Mouse (Mus musculus) midbrain, embryonic 14.5 days (tissue): ENCODE measurements around the gene Mtmr4. TPM values are rescaled to one million over a fixed set of nuclear protein-coding genes. Genes with fewer than 3 reads are reported as not detected.

Experiments
- ATAC-seq: fragments of 200-750 bp; cut with Nextera tagmentation; 2 replicates; pipeline ENCODE4 v1.8.0; 2017; ENCODE audit warnings: moderate number of reproducible peaks, moderate library complexity; ENCODE audit not compliant: low FRiP score, low TSS enrichment
- DNase-seq: peaks from one replicate; pipeline ENCODE4 v3.0.0-alpha.2; 2015
- H3K27ac ChIP-seq: fragments of 300-500 bp; sonication (generic); replicated peaks from 2 replicates; pipeline ENCODE4 v1.5.1; 2014; ENCODE audit warnings: mild to moderate bottlenecking, low read depth, low read length, moderate library complexity
- H3K27me3 ChIP-seq: fragments of 300-500 bp; sonication (generic); 2 replicates; pipeline ENCODE4 v1.6.1; 2014; ENCODE audit warnings: low read length, control low read depth, mixed read lengths; ENCODE audit not compliant: control insufficient read depth, insufficient read depth
- H3K36me3 ChIP-seq: fragments of 300-500 bp; sonication (generic); 2 replicates; pipeline ENCODE4 v1.6.1; 2014; ENCODE audit warnings: low read length, control low read depth; ENCODE audit not compliant: control insufficient read depth, insufficient read depth
- H3K4me1 ChIP-seq: fragments of 300-500 bp; sonication (generic); 2 replicates; pipeline ENCODE4 v1.6.1; 2014; ENCODE audit warnings: mild to moderate bottlenecking, antibody characterized with exemption, low read length, control low read depth; ENCODE audit not compliant: control insufficient read depth, insufficient read depth
- H3K4me2 ChIP-seq: fragments of 300-500 bp; sonication (generic); 2 replicates; pipeline ENCODE4 v1.6.1; 2014; ENCODE audit warnings: mild to moderate bottlenecking, low read length, moderate library complexity
- H3K4me3 ChIP-seq: fragments of 300-500 bp; sonication (generic); replicated peaks from 2 replicates; pipeline ENCODE4 v1.5.1; 2014; ENCODE audit warnings: low read depth, low read length
- H3K9ac ChIP-seq: fragments of 300-500 bp; sonication (generic); replicated peaks from 2 replicates; pipeline ENCODE4 v1.6.1; 2014; ENCODE audit warnings: mild to moderate bottlenecking, low read length, moderate library complexity
- H3K9me3 ChIP-seq: fragments of 300-500 bp; sonication (generic); 2 replicates; pipeline ENCODE4 v1.6.1; 2016; ENCODE audit warnings: low read length, control low read depth, mixed read lengths; ENCODE audit not compliant: control insufficient read depth
- WGBS: fragments of 180-500 bp; shearing (Covaris S2); extraction: QIAGEN DNeasy Blood & Tissue Kit; methylation state at CpG from one replicate; pipeline ENCODE4 v1.1.7; 2014; 5-methylcytosine and 5-hydroxymethylcytosine counted together
- polyA plus RNA-seq: library from polyadenylated mRNA; unstranded; fragments of >200 nt; fragmentation: Nextera tagmentation; extraction: Ambion mirVana; gene quantifications from 2 replicates; pipeline ENCODE4 v1.2.1, GENCODE M21; 2014

The Mtmr4 gene
- polyA plus RNA-seq, 1 experiment from 2014 or later: 75.1 TPM

DNA sequence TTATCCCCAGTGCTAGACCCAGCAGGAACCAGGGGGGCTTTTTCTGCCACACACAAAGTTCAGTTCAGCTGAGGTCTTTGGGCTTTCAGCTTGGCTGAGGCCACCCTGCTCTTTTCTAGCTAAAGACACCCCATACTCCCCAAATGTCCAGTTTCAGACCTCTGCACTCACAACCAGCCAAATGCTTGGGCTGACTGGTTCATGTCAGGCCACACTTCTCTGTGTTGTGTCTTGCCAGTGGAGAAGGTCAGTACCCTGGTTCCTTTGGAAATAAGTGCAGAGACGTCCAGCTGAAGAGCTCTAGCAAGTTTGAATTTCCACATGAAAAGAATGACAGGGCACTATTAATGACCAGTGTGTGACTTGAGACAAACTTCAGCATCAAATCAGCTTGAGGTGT is 12.2 kb upstream of the Mtmr4 start:
- no peak overlapping the region for H3K9ac ChIP-seq
- DNase-seq (no peak), ATAC-seq (no peak)
- H3K4me3 ChIP-seq: no peak overlapping the region
- no peaks in the 10 kb centered on the region for H3K27me3 ChIP-seq
- WGBS: 30% methylated on average over 1 of the region's 1 CpGs
- no peak overlapping the region for H3K27ac ChIP-seq
- H3K36me3 ChIP-seq: no peaks in the 10 kb centered on the region
- peaks cover 19% of the 10 kb centered on the region for H3K4me1 ChIP-seq
- H3K4me2 ChIP-seq: peak overlapping the region; percentile 93
- H3K9me3 ChIP-seq: no peaks in the 10 kb centered on the region

DNA sequence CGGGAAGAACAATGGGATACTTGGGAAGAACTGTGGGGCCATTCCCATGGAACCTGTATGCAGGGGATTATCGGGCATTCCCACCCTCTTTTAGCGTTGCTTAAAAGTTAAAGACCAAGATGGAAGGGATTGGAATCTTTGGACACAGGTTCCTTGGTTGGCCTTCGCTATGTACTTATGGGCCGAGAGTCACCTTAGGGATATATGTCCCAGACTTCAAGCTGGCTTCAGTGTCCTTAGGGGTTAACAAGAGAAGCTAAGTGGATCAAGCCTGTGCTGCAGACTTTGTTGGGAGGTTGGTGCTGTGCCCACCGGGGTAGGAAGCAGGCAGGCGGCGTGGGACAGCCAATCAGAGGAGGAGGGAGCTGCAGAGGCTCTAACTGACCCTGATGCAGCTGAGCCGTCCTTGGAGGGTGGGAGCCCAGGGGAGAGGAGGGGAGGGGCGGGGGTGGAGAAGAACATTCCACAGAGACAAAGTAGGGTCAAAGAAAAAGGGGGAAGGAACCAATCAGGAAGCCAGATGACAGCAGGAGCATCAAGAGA is 11.3 kb upstream of the Mtmr4 start:
- DNase-seq (no peak), ATAC-seq (no peak)
- WGBS: 37% methylated on average over 10 of the region's 10 CpGs
- H3K4me2 ChIP-seq: no peak overlapping the region
- no peak overlapping the region for H3K4me3 ChIP-seq
- no peak overlapping the region for H3K9ac ChIP-seq
- peaks cover 19% of the 10 kb centered on the region for H3K4me1 ChIP-seq
- no peaks in the 10 kb centered on the region for H3K9me3 ChIP-seq
- no peaks in the 10 kb centered on the region for H3K36me3 ChIP-seq
- H3K27me3 ChIP-seq: no peaks in the 10 kb centered on the region
- no peak overlapping the region for H3K27ac ChIP-seq

DNA sequence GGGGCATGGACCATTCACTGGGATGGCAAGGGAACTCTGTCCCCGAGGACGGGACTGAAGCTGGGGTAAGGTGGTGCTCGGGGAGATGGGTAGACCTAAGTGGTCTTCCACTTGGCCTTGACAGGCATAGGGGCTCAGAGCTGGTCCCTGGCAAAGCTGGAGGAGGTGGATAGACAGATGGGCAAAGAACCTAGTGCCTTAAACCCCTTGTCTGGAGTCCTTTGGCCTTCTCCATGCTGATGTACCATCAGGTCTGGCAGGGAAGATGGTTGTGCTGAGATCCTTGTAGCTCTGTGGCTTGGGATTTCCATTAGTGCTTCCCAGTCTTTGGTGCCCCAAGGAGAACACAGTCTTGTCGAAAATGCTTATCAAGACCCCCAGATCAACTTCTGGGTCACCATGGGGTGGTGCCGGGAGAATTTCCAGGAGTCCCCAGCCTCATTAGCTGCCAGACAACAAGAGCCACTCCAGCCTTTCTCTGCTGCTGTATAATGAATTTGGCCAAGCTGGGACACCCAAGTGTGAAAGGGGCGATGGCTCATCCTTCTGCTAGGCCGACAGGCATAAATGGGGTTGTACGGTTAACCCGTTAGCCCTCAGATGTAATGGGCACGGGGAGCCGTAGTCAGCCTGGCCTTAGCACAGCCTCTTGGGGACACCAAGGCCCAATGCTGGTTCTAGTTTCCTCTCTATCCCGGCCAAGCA is 10.6 kb upstream of the Mtmr4 start:
- Histone ChIP-seq H3K27ac (no peak overlapping the region), H3K9me3 (no peaks in the 10 kb centered on the region), H3K9ac (no peak overlapping the region), H3K36me3 (no peaks in the 10 kb centered on the region), H3K4me1 (peaks cover 19% of the 10 kb centered on the region), H3K4me2 (no peak overlapping the region), H3K4me3 (no peak overlapping the region), H3K27me3 (no peaks in the 10 kb centered on the region)
- DNase-seq: no peak
- 88% methylated on average over 12 of the region's 12 CpGs for WGBS
- no peak for ATAC-seq

DNA sequence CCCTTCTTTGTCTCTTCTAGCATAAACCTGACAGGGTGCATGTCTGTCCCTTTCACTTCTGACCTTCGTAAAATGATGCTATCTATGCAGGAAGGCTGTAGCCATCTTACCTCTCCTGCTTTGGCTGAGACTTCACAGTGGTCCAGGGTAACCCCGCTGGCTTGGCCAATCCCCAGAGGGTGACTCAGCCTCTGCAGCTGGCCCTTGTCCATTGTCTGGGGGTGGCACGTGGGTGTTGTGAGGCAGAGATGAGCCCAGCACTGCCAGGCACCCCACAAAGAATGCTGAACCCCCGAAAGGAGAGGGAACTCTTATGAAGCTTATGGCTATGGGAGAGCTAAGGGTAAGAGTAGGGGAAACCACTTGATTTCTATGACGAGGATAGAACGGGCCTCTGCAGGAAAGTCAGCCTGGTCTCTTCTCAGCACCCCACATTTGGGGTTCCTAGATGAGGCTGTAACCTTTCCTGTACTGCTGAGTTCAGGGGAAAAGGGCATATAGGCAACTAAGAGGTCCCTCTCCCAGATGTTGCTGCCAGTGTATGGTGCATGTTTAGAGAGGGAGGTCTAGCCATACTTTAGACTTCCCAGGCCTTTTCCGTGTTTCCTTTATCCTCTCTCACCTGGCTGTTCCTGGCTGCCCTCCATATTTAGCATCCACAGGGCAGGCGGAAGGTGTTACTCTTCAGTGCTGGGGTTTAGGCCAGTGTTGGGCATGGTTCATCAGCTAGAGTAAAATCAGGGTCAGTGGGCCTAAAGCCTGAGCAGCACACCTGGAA is 9.8 kb upstream of the Mtmr4 start:
- peaks cover 17% of the 10 kb centered on the region for H3K4me1 ChIP-seq
- DNase-seq: no peak
- no peaks in the 10 kb centered on the region for H3K27me3 ChIP-seq
- no peak overlapping the region for H3K9ac ChIP-seq
- 85% methylated on average over 8 of the region's 8 CpGs for WGBS
- no peak overlapping the region for H3K4me2 ChIP-seq
- no peak overlapping the region for H3K4me3 ChIP-seq
- ATAC-seq: no peak
- H3K27ac ChIP-seq: no peak overlapping the region
- H3K9me3 ChIP-seq: no peaks in the 10 kb centered on the region
- H3K36me3 ChIP-seq: no peaks in the 10 kb centered on the region

DNA sequence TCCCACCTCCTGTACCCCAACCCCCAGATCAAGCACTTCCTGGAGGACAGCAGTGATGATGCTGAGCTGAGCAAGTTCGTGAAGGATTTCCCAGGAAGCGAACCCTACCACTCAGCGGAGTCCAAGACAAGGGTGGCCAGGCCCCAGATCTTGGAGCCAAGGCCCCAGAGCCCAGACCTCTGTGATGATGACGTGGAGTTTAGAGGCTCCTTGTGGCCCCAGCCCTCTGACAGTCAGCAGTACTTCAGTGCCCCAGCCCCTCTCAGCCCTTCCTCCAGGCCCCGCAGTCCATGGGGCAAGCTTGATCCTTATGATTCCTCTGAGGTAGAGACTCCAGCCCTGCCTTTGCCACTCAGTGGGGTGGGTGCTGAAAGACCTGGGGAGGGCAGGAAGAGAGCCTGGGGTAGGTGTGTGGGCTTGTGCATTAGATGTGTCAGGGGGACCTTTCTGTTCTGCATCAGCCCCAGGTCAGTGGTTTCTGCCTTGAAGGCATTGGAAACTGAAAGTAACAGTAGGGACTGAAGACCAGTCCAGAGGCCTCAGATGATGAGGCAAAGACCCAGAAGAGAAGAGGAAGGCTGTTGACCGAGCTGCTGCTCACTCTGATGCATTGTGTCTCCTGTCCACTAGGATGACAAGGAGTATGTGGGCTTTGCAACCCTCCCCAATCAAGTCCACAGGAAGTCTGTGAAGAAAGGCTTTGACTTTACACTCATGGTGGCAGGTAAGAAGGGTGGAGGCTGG is 8.5 kb upstream of the Mtmr4 start:
- Histone ChIP-seq H3K4me1 (0 out of 2 replicates have a peak, but pooled peaks cover 7% of the 10 kb centered on the region), H3K27ac (no peak overlapping the region), H3K9me3 (no peaks in the 10 kb centered on the region), H3K9ac (no peak overlapping the region), H3K4me2 (no peak overlapping the region), H3K4me3 (no peak overlapping the region), H3K36me3 (no peaks in the 10 kb centered on the region), H3K27me3 (no peaks in the 10 kb centered on the region)
- no peak for DNase-seq
- no peak for ATAC-seq
- WGBS: 88% methylated on average over 6 of the region's 6 CpGs

DNA sequence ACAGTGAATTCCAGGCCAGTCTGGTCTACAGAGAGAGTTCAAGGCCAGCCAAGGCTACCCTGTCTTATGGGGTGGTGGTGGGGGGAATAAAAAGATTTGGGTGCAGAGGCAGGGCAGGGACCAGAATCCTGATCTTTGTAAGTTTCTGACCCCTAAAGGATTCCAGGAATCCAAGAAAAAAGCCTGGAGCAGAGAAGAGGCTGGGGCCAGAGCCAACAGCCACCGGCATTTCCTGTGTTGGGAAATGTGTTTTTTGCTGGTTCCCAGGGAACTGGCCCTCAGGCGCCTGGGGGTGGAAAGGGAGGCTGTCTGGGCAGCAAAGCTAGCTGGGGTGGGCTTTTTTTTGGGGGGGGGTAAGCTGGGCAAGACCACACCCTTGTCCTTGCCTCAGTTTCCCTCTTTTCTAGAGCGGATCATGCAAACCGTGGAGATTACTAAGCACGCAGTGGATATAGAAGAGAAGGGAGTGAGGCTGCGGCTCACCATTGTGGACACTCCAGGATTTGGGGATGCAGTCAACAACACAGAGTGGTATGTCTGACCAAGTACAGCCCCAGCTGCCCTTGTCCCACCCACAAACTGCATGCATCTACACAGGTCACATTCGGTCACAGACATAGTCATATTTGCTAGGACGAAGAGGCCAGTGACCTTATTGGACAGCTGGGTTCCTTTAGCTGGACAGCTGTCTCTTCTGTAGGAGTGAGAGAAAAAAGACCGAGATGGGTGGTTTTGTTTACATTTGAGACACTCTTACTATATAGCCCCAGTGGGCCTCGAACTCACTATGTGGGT is 7.1 kb upstream of the Mtmr4 start:
- Histone ChIP-seq H3K4me3 (no peak overlapping the region), H3K27me3 (no peaks in the 10 kb centered on the region), H3K36me3 (no peaks in the 10 kb centered on the region), H3K4me2 (no peak overlapping the region), H3K9ac (no peak overlapping the region), H3K27ac (no peak overlapping the region), H3K4me1 (peaks cover 5% of the 10 kb centered on the region; the same call in 1 of the 2 replicates), H3K9me3 (no peaks in the 10 kb centered on the region)
- 89% methylated on average over 10 of the region's 10 CpGs for WGBS
- ATAC-seq: no peak
- DNase-seq: no peak

DNA sequence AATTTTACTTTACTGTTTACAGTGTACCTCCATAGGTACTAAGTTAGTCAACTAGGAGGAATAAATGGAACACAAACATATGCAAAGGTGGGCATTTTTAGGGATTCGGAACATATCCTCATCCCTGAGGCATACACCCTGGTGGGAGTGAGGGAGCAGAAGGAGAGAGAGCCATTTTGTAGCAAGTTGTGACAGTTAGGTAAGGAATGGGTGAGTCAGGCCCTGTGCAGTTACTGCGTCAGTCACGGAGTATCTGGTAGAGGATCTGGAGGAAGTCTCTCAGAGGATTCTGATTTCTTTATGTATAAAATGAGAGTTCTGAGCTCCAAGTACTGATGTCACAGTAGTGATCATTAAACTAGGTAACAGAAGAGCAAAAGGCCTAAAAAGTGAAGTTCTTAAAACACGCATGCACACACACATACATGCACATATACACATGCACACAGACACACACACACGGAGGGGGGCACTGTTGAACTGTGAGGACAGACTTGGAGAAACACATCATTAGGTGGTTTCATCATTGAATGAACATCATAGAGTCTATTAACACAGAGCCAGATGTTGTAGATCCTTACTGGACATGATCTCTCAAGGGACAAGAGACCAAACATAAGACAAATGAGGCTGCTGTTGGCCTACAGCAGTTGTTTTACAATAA is 4.6 kb upstream of the Mtmr4 start:
- no peak for ATAC-seq
- H3K9ac ChIP-seq: no peak overlapping the region
- no peaks in the 10 kb centered on the region for H3K36me3 ChIP-seq
- H3K27ac ChIP-seq: no peak overlapping the region
- H3K27me3 ChIP-seq: no peaks in the 10 kb centered on the region
- no peak overlapping the region for H3K4me2 ChIP-seq
- H3K4me3 ChIP-seq: no peak overlapping the region
- no peak for DNase-seq
- H3K4me1 ChIP-seq: peaks cover 15% of the 10 kb centered on the region
- no peaks in the 10 kb centered on the region for H3K9me3 ChIP-seq
- 92% methylated on average over 5 of the region's 5 CpGs for WGBS
